Mouse (Mus musculus): ENCODE measurements around the gene Zscan4c. TPM values are rescaled to one million over a fixed set of nuclear protein-coding genes. Genes with fewer than 3 reads are reported as not detected.
"Not testable (repeated sequence)": the region's sequence is repeated elsewhere in the genome, so short reads cannot be mapped to it uniquely, and the experiment has no call there.

Gene Zscan4c
- total RNA-seq (2014; rRNA removed) (not detected in 2 replicates), polyA plus RNA-seq (2015; fragmentation: Nextera tagmentation; extraction: Ambion mirVana) (not detected in 2 replicates)

GRCm38 (mm10) chr7:11005445-11005844 is at the start of gene Zscan4c:
TSS of gene Zscan4c (plus strand) at chr7:11005745.
- not testable (repeated sequence) for H3K27me3 ChIP-seq (ENCODE audit: insufficient read depth, low read length); H3K4me2 ChIP-seq (ENCODE audit: low read depth, low read length)
- WGBS: 84% methylated on average over 4 of the region's 4 CpGs

More at GRCm38 (mm10) chr7:11005445-11005844, at the start of gene Zscan4c:
- H3K9me3 ChIP-seq (ENCODE audit: low read length); ATAC-seq; H3K4me3 ChIP-seq (ENCODE audit: low read length); DNase-seq (ENCODE audit: low spot score); H3K27ac ChIP-seq; H3K9ac ChIP-seq (replicated peaks; ENCODE audit: low read length); H3K36me3 ChIP-seq (ENCODE audit: insufficient read depth, low read length); H3K4me1 ChIP-seq (ENCODE audit: insufficient read depth, low read length): not testable (repeated sequence)

Small RNA genes within 50 kb of the gene (microRNA-seq; reads per million reads assigned to microRNA genes)
- gene Mir297-1: 0 reads per million in 2 experiments

Other genes starting within 250 kb of the Zscan4c start
- not detected in 2 replicates for gene Zscan4b, start 100.7 kb upstream of the Zscan4c start, total RNA-seq (2014; rRNA removed)
- not detected in 2 replicates for gene Zscan4b, start 100.7 kb upstream of the Zscan4c start, polyA plus RNA-seq (2015; fragmentation: Nextera tagmentation; extraction: Ambion mirVana)
- not detected in 2 replicates for gene Zscan4-ps1, start 63.9 kb downstream of the Zscan4c start, total RNA-seq (2014; rRNA removed)
- not detected in 2 replicates for gene Zscan4-ps1, start 63.9 kb downstream of the Zscan4c start, polyA plus RNA-seq (2015; fragmentation: Nextera tagmentation; extraction: Ambion mirVana)
- gene Zscan4d, start 160.4 kb downstream of the Zscan4c start, total RNA-seq (2014; rRNA removed): not detected in 2 replicates
- not detected in 2 replicates for gene Zscan4d, start 160.4 kb downstream of the Zscan4c start, polyA plus RNA-seq (2015; fragmentation: Nextera tagmentation; extraction: Ambion mirVana)